Mouse (Mus musculus) liver, embryonic 13.5 days (tissue): ENCODE data around the gene Fcgbp. TPM values are rescaled to one million over a fixed set of nuclear protein-coding genes. Genes with fewer than 3 reads are reported as not detected.

Source experiments
- ATAC-seq: fragments of 200-750 bp; cut with Nextera tagmentation; 2 replicates; pipeline ENCODE4 v1.8.0; 2017; ENCODE audit warnings: low read depth, mild to moderate bottlenecking, moderate number of reproducible peaks, moderate library complexity
- DNase-seq: peaks from one replicate; pipeline ENCODE4 v3.0.0; 2022
- H3K27ac ChIP-seq: fragments of 300-500 bp; sonication (generic); 2 replicates; pipeline ENCODE4 v1.5.1; 2015; ENCODE audit warnings: moderate library complexity, mild to moderate bottlenecking, inconsistent platforms
- H3K27me3 ChIP-seq: fragments of 300-500 bp; sonication (generic); 2 replicates; pipeline ENCODE4 v1.6.1; 2015; ENCODE audit warnings: mild to moderate bottlenecking, inconsistent platforms
- H3K36me3 ChIP-seq: fragments of 300-500 bp; sonication (generic); 2 replicates; pipeline ENCODE4 v1.6.1; 2015; ENCODE audit warnings: mild to moderate bottlenecking, inconsistent platforms
- H3K4me1 ChIP-seq: fragments of 300-500 bp; sonication (generic); replicated peaks from 2 replicates; pipeline ENCODE4 v1.6.1; 2015; ENCODE audit warnings: inconsistent platforms
- H3K4me2 ChIP-seq: fragments of 300-500 bp; sonication (generic); 2 replicates; pipeline ENCODE4 v1.6.1; 2015; ENCODE audit warnings: inconsistent platforms, mild to moderate bottlenecking, moderate library complexity
- H3K4me3 ChIP-seq: fragments of 300-500 bp; sonication (generic); replicated peaks from 2 replicates; pipeline ENCODE4 v1.5.1; 2015; ENCODE audit warnings: mild to moderate bottlenecking, inconsistent platforms
- H3K9ac ChIP-seq: fragments of 300-500 bp; sonication (generic); 2 replicates; pipeline ENCODE4 v1.6.1; 2015; ENCODE audit warnings: mild to moderate bottlenecking, inconsistent platforms
- H3K9me3 ChIP-seq: fragments of 300-500 bp; sonication (generic); replicated peaks from 2 replicates; pipeline ENCODE4 v1.6.1; 2016; ENCODE audit warnings: inconsistent platforms
- WGBS: fragments of 180-500 bp; shearing (Covaris S2); methylation state at CpG from one replicate; pipeline ENCODE4 v1.1.7; 2015; ENCODE audit not compliant: insufficient replicate concordance; 5-methylcytosine and 5-hydroxymethylcytosine counted together
- polyA plus RNA-seq: library from polyadenylated mRNA; unstranded; fragments of >200 nt; fragmentation: Nextera tagmentation; extraction: Ambion mirVana; gene quantifications from 2 replicates; pipeline ENCODE4 v1.2.1, GENCODE M21; 2015

The Fcgbp gene
- 0.05 and 0.10 TPM in 2 replicates for polyA plus RNA-seq

DNA sequence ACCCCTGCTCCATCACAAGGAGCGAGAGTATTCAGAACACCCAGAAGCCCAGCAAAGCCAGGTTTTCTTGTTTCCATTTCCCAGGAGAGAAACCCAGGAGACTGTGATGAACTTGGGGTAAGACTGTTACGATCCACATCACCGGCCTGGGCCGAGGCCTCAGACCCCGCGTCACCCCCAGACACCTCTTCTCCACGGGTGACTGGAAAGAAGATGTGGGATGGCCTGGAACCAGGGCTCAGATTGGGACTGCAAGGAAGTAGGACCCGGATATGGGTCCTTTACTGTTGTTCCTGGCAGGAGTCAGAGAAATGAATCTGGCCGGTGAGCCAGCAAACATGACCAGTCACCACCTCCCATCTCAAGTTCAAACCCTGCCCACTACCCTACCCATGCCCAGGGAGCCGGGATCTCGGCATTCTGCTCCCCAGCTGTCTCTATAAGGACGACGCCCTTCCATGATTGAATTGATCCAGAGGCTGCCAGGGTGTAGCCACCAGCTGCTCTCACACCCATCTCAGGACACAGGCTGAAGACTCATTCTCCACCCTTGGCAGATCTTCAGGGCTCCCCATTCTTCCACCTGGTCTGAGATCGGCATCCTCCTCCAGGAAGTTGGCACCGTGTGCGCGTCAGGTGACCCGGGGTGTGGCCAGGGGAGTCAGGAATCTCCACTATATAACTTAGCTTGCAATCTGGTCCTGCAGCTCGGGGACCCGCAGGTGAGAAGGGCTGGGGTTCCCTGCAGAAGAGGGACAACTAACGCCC lies at the start of gene Fcgbp:
Fcgbp (plus strand) TSS at position 706 of the 768 bp plus-strand sequence.
- WGBS, result 75% methylated on average over 21 of the region's 21 CpGs
- H3K4me2 ChIP-seq, result no peak within 1 kb of the TSS
- no peak within 1 kb of the TSS for H3K9ac ChIP-seq

DNA sequence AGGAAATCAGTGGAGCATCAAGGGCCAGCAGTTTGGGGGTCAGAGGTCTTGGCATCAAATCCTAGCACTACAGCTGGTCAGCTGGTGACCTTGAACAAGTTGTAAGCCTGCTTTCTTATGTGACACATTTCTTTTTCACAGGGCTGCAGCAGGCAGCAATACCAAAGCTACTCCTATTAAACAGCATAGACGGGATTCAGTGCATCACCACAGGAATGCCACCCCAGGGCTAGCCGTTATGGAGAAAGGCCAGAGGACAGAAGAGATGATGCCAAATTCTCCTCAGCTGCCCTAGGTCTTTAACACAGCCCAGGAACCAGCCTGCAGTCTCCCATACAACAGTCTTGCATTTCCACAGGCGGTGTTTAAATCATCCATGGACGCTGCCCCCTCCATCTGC lies 26.5 kb upstream of the Fcgbp start:
- Histone ChIP-seq H3K9me3 (no peaks in the 10 kb centered on the region), H3K36me3 (peaks cover 90% of the 10 kb centered on the region), H3K4me3 (no peak overlapping the region), H3K27ac (no peak overlapping the region), H3K4me1 (peaks cover 15% of the 10 kb centered on the region), H3K4me2 (no peak overlapping the region), H3K27me3 (no peaks in the 10 kb centered on the region), H3K9ac (no peak overlapping the region)
- WGBS, result 85% methylated on average over 4 of the region's 4 CpGs
- no peak for DNase-seq
- ATAC-seq, result no peak

More for the DNA sequence above, at the start of gene Fcgbp:
- Histone ChIP-seq H3K27ac (no peak within 1 kb of the TSS), H3K4me3 (no peak within 1 kb of the TSS), H3K27me3 (no peaks in the 10 kb centered on the region), H3K4me1 (no peaks in the 10 kb centered on the region), H3K36me3 (no peaks in the 10 kb centered on the region), H3K9me3 (no peaks in the 10 kb centered on the region)
- ATAC-seq (no peak), DNase-seq (no peak)

DNA sequence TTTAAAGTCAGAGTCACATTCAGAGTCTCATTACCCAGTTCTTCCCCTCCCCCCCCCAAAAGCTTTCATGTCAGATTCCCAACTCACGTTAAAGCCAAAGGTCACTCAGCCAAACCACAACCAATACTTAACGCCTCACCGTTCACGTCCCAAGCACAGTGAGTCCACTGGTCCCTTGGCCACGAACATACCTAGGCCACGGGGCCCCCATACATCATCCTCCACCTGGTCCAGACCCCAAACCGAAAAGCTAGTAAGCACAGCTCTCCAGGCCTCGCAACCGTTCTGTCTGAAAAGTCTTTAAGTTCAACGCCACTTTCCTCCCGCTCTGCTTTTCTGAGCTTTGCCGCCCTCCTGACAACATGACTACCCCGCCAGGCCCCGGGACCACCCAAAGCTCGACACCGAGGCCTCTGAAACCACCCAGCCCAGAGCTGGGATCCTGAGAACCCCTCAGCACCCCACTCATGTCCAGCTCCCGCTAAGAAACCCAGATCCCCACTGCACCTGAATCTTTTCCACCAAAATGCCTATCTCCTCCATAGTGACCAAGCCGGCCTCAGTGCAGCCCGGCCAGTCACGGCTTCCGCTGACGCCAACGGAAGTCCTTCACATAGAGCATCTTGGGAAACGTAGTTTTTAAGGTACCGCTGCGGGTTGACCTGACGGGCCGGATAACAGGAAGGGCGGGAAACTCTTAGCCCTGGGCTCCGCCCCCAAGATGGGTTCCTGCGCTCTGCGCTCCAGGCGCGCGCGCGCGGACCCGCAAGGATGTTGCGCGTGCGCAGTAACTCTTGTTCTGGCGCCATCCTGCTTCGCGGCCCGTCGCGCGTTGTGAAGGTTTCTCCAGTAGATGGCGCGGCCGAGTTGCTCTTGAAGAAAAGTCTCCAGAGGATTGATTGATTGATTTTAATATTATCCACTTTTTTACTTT lies 21.3 kb upstream of the Fcgbp start, which contains the start of gene Psmc4:
Psmc4 (minus strand) TSS at position 626 of the 934 bp plus-strand sequence.
- peak within 1 kb of the TSS; percentile 62 for H3K27ac ChIP-seq
- under 1% methylated on average over 52 of the region's 52 CpGs for WGBS

DNA sequence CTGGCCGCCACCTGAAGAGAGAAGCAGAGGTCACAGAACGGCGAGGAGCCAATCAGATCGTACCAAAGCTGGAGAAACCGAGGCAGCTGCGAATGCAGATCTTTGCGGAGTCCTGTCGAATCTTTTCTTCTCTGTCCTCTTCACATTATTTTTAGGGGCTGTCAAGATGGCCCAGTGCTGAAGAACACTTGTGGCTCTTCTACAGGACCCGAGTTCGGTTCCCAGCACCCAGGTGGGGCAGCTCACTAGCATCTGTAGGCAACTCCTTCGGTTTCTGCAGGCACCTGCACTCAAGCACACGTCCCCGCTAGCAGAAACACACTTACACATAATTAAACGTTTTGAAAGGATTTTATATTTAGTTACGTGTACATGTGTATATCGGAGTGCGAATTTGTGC lies 20.5 kb upstream of the Fcgbp start:
- 51% methylated on average over 17 of the region's 17 CpGs for WGBS
- Histone ChIP-seq H3K4me1 (peaks cover 23% of the 10 kb centered on the region), H3K4me3 (no peak overlapping the region; the same call in 1 of the 2 replicates), H3K27ac (0 out of 2 replicates have a peak overlapping the region, but pooled peaks have one; percentile 30), H3K36me3 (peaks cover 33% of the 10 kb centered on the region), H3K27me3 (no peaks in the 10 kb centered on the region), H3K9me3 (no peaks in the 10 kb centered on the region), H3K4me2 (peak overlapping the region; percentile 35), H3K9ac (peak overlapping the region; percentile 53; the same call in 1 of the 2 replicates)
- ATAC-seq (no peak), DNase-seq (no peak)

More for the DNA sequence above, 21.3 kb upstream of the Fcgbp start, which contains the start of gene Psmc4:
- ATAC-seq (peak; percentile 96), DNase-seq (peak; percentile 97)
- H3K27me3 ChIP-seq, result no peaks in the 10 kb centered on the region
- H3K36me3 ChIP-seq, result peaks cover 42% of the 10 kb centered on the region
- H3K9ac ChIP-seq, result peak within 1 kb of the TSS; percentile 89
- H3K4me3 ChIP-seq, result peak within 1 kb of the TSS; percentile 89
- peaks cover 23% of the 10 kb centered on the region for H3K4me1 ChIP-seq
- H3K4me2 ChIP-seq, result peak within 1 kb of the TSS; percentile 82
- H3K9me3 ChIP-seq, result no peaks in the 10 kb centered on the region

DNA sequence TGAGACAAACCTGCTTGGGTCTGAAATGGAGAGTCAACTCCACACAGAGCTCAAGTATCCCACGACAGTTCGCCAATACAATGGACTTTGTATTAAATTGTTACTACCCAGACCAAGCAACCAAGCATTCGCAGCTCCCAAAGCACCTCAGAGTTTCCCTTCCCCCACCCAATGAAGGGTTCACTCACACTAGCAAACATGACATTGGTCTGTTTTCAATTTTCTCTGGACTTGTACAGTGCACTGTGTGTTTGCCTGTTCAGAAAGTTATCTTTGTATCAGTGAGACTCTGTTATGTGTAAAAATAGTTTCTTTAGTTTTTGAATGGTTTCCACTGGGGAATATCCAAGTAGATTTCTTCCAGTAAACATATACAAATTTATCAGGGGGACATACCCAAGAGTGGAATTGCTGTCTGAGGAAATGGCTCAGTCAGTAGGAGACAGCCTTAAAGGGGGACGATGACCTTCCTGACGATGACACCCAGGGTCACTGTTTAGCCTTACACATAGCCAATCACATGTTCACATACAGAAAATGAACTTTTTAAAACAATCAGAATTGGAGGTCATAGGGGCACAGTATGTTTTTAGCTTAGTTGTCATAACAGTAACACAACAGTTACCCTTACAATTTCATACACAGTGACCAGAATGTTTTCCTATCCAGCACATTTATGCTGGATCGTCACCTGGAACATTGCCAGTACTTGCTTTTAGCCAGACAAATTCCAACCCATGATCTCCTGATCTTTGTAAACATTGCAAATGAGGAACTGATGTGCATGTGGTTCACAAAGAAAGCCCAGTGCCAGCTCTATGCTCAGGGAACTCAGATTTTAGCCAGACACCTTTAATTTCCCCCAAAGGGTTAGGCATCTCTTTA lies 17.7 kb upstream of the Fcgbp start:
- no peak overlapping the region for H3K4me2 ChIP-seq
- 69% methylated on average over 6 of the region's 6 CpGs for WGBS
- H3K36me3 ChIP-seq, result peaks cover 6% of the 10 kb centered on the region
- H3K4me3 ChIP-seq, result no peak overlapping the region
- ATAC-seq, result no peak
- DNase-seq, result no peak
- no peak overlapping the region for H3K27ac ChIP-seq
- peaks cover 20% of the 10 kb centered on the region for H3K4me1 ChIP-seq
- no peaks in the 10 kb centered on the region for H3K27me3 ChIP-seq
- no peak overlapping the region for H3K9ac ChIP-seq
- H3K9me3 ChIP-seq, result no peaks in the 10 kb centered on the region

DNA sequence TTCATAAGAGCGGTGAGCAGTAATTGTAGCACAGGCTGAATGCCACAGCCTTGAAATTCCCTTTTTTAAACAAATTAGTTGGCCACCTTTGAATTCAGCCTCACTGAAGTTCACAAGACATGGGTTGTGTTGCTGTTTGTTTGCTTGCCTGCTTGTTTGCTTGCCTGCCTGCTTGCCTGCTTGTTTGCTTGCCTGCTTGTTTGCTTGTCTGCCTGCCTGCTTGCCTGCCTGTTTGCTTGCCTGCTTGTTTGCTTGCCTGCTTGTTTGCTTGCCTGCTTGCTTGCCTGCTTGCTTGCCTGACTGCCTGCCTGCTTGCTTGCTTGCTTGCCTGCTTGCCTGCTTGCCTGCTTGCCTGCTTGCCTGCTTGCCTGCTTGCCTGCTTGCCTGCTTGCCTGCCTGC lies 11.1 kb upstream of the Fcgbp start:
- no peak for ATAC-seq
- Histone ChIP-seq H3K4me3 (no peak overlapping the region), H3K9ac (no peak overlapping the region), H3K9me3 (no peaks in the 10 kb centered on the region), H3K27me3 (no peaks in the 10 kb centered on the region), H3K4me1 (no peaks in the 10 kb centered on the region), H3K27ac (no peak overlapping the region), H3K4me2 (no peak overlapping the region), H3K36me3 (no peaks in the 10 kb centered on the region)
- DNase-seq, result no peak
- 88% methylated on average over 1 of the region's 1 CpGs for WGBS

DNA sequence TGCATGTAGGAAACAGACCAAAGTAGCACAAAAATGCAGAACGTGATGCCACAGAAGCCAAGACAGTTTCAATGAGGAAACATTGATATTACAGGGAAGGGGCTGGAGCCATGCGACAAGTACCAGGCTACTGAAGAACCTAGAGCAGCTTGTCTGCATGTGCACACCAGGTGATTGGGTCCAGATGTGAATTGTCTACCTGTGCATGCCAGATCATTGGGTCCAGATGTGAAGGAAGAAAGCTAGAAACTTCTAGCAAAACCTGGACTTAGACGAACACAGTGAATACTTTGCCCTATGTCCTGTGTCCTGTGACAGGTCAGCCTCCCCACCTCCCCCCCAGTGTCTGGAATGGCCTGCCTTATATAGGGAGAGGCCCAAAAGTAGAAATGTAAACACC lies 2.4 kb upstream of the Fcgbp start:
- WGBS, result 56% methylated on average over 3 of the region's 3 CpGs
- no peaks in the 10 kb centered on the region for H3K9me3 ChIP-seq
- no peaks in the 10 kb centered on the region for H3K27me3 ChIP-seq
- no peaks in the 10 kb centered on the region for H3K4me1 ChIP-seq
- H3K9ac ChIP-seq, result no peak overlapping the region
- no peak overlapping the region for H3K4me2 ChIP-seq
- H3K36me3 ChIP-seq, result no peaks in the 10 kb centered on the region
- H3K4me3 ChIP-seq, result no peak overlapping the region
- no peak overlapping the region for H3K27ac ChIP-seq
- no peak for DNase-seq
- ATAC-seq, result no peak

DNA sequence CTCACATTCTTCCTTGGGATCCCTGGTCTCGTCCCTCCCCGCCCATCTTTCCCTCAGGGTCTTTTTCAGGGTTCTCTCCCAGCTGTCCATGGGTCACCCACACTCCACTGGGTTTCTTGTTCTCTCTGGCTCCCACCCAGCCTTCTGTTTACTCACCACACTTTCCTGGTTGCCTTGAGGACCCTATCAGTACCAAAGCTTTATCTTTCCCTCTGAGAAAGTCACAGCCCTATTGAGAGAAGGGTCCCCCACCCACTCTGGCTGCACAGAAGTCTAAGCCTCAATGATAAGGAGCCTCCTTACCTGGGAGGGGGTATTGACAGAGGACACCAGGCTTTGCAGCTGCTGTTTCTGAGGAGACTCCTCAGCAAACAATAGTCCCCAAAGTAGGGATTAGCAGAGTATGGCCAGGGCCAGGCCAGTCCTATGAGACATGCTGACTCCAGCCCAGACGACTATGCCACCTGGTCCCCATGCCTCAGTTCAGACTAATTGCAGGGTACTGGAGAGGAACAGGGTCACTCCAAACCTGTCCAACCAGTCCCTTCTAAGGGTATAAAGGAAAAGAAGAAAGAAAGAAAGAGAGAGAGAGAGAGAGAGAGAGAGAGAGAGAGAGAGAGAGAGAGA lies 1.4 kb upstream of the Fcgbp start:
- H3K4me3 ChIP-seq, result no peak overlapping the region
- H3K9ac ChIP-seq, result no peak overlapping the region
- no peak for ATAC-seq
- 37% methylated on average over 3 of the region's 3 CpGs for WGBS
- no peaks in the 10 kb centered on the region for H3K27me3 ChIP-seq
- no peak for DNase-seq
- H3K9me3 ChIP-seq, result no peaks in the 10 kb centered on the region
- no peaks in the 10 kb centered on the region for H3K36me3 ChIP-seq
- H3K4me1 ChIP-seq, result no peaks in the 10 kb centered on the region
- no peak overlapping the region for H3K4me2 ChIP-seq
- no peak overlapping the region for H3K27ac ChIP-seq

DNA sequence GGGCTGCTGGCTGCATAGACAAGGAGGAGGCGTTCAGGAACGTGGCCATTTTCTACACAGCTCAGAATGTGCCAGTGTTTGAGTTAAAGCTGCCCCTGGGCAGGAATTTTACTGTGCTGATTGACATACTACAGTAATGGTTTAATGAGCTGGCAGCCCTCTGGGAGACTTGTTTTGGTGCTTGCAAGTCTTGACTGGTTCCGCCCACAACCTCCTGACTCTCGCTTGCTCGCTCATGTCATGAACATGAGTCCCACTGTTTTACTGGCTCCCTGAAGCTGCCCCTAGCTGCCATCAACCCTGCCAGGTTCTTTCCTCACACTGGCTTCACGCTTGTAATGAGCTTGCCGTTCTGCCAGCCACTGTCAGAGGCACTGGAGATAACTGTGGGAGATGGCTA lies 13.2 kb downstream of the Fcgbp start:
- Histone ChIP-seq H3K4me3 (no peak overlapping the region), H3K27me3 (no peaks in the 10 kb centered on the region), H3K36me3 (no peaks in the 10 kb centered on the region), H3K9me3 (no peaks in the 10 kb centered on the region), H3K4me2 (no peak overlapping the region), H3K27ac (no peak overlapping the region), H3K9ac (no peak overlapping the region), H3K4me1 (no peaks in the 10 kb centered on the region)
- 65% methylated on average over 7 of the region's 7 CpGs for WGBS
- no peak for DNase-seq
- no peak for ATAC-seq

DNA sequence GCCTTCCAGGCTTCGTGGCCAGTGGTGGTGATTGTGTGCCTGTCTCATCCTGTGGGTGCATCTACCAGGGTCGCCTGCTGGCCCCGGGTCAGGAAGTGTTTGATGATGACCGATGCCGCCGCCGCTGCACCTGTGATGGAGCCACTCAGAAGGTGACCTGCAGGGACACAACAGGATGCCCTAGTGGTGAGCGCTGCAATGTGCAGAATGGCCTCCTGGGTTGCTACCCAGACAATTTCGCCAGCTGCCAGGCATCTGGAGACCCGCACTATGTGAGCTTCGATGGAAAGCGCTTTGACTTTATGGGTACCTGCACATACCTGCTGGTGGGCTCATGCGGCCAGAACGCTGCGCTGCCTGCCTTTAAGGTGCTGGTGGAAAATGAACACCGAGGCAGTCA lies 15.2 kb downstream of the Fcgbp start:
- ATAC-seq, result no peak
- no peak overlapping the region for H3K4me3 ChIP-seq
- no peaks in the 10 kb centered on the region for H3K4me1 ChIP-seq
- no peak overlapping the region for H3K9ac ChIP-seq
- no peaks in the 10 kb centered on the region for H3K36me3 ChIP-seq
- DNase-seq, result no peak
- no peaks in the 10 kb centered on the region for H3K9me3 ChIP-seq
- H3K4me2 ChIP-seq, result no peak overlapping the region
- H3K27me3 ChIP-seq, result no peaks in the 10 kb centered on the region
- 70% methylated on average over 16 of the region's 16 CpGs for WGBS
- no peak overlapping the region for H3K27ac ChIP-seq
